ENCODE assay signal across 8 mouse cellular contexts in genomic region chr10:127166404-127166715, GRCm38 (mm10). TPM values are rescaled to one million over a fixed set of nuclear protein-coding genes. Genes with fewer than 3 reads are reported as not detected.
DNase-seq lines count a peak whose midpoint lies in the region; ATAC-seq and TF ChIP-seq lines count a peak whose summit lies in the region.

No protein-coding gene starts in this region.

- no peaks in the 10 kb centered on the region for H3K36me3 ChIP-seq in neural tube, embryonic 11.5 days (ENCODE audit: control insufficient read depth, insufficient read depth, low read length)
- no peaks in the 10 kb centered on the region for H3K36me3 ChIP-seq in limb, embryonic 11.5 days (ENCODE audit: control insufficient read depth, insufficient read depth, low read length)

- H3K4me1 ChIP-seq in cerebellum, adult 2 months (ENCODE audit: control insufficient read depth, insufficient read depth, low read length) = peaks cover 12% of the 10 kb centered on the region
- H3K4me1 ChIP-seq in neural tube, embryonic 11.5 days (ENCODE audit: control insufficient read depth, insufficient read depth, low read length) = peaks cover 9% of the 10 kb centered on the region; the same call in 1 of the 2 replicates
- H3K4me1 ChIP-seq in limb, embryonic 11.5 days (ENCODE audit: control insufficient read depth, insufficient read depth, low read length) = peaks cover 22% of the 10 kb centered on the region
- peaks cover 31% of the 10 kb centered on the region for H3K4me1 ChIP-seq in olfactory bulb, adult 2 months (ENCODE audit: control insufficient read depth, insufficient read depth, low read length)

- peak overlapping the region; percentile 71 for H3K4me3 ChIP-seq in cerebellum, adult 2 months (replicated peaks; ENCODE audit: insufficient read depth, low read depth, low read length)
- peak overlapping the region; percentile 58 for H3K4me3 ChIP-seq in neural tube, embryonic 11.5 days (ENCODE audit: low read depth, low read length)
- H3K4me3 ChIP-seq in limb, embryonic 11.5 days (ENCODE audit: low read depth, low read length) = peak overlapping the region; percentile 51
- peak overlapping the region; percentile 83 for H3K4me3 ChIP-seq in olfactory bulb, adult 2 months (ENCODE audit: insufficient read depth, low read depth, low read length)

- peak overlapping the region; percentile 67 for H3K9ac ChIP-seq in neural tube, embryonic 11.5 days (ENCODE audit: low read length)
- H3K9ac ChIP-seq in limb, embryonic 11.5 days (ENCODE audit: low read length) = peak overlapping the region; percentile 64

- peak overlapping the region; percentile 97 for H3K4me2 ChIP-seq in neural tube, embryonic 11.5 days (ENCODE audit: low read depth)
- H3K4me2 ChIP-seq in limb, embryonic 11.5 days (ENCODE audit: low read depth, severe bottlenecking) = peak overlapping the region; percentile 99

- 6% methylated on average over 11 of the region's 11 CpGs for WGBS in cerebellum, adult 2 months
- 4% methylated on average over 11 of the region's 11 CpGs for WGBS in neural tube, embryonic 11.5 days
- 3% methylated on average over 11 of the region's 11 CpGs for WGBS in limb, embryonic 11.5 days
- WGBS in olfactory bulb, adult 2 months = 6% methylated on average over 11 of the region's 11 CpGs

- H3K27me3 ChIP-seq in cerebellum, adult 2 months (ENCODE audit: control insufficient read depth, insufficient read depth, low read length) = no peaks in the 10 kb centered on the region
- peaks cover 51% of the 10 kb centered on the region for H3K27me3 ChIP-seq in neural tube, embryonic 11.5 days (ENCODE audit: control insufficient read depth, insufficient read depth, low read length)
- peaks cover 50% of the 10 kb centered on the region for H3K27me3 ChIP-seq in limb, embryonic 11.5 days (ENCODE audit: control insufficient read depth, insufficient read depth, low read length)

- H3K27ac ChIP-seq in cerebellum, adult 2 months (ENCODE audit: insufficient read depth, low read length) = peak overlapping the region; percentile 90
- H3K27ac ChIP-seq in neural tube, embryonic 11.5 days (ENCODE audit: low read depth, low read length) = no peak overlapping the region
- no peak overlapping the region for H3K27ac ChIP-seq in limb, embryonic 11.5 days (replicated peaks; ENCODE audit: low read depth, low read length)
- peak overlapping the region; percentile 88 for H3K27ac ChIP-seq in olfactory bulb, adult 2 months (ENCODE audit: insufficient read depth, low read depth, low read length)

- DNase-seq in cerebellum, adult 2 months = no peak
- DNase-seq in cerebellum, adult 18-20 months = no peak
- DNase-seq in neural tube, embryonic 11.5 days (ENCODE audit: low spot score) = no peak
- no peak for DNase-seq in neural tube, embryonic 10.5 days (ENCODE audit: extremely low spot score, low spot score)
- DNase-seq in limb, embryonic 11.5 days (ENCODE audit: low spot score) = no peak
- no peak for DNase-seq in cerebellum, postnatal 25 days
- no peak for DNase-seq in natural killer cell, adult 2 months (ENCODE audit: low spot score in 2 of 2)

- no peak for ATAC-seq in neural tube, embryonic 11.5 days (ENCODE audit: insufficient read depth, low FRiP score, low TSS enrichment)
- no peak for ATAC-seq in limb, embryonic 11.5 days (ENCODE audit: insufficient number of reproducible peaks, low FRiP score, low TSS enrichment, low read depth)

- no peak for TF ChIP-seq POLR2A in cerebellum, adult 2 months (IDR thresholded peaks at IDR 0.05; ENCODE audit: borderline replicate concordance, insufficient read depth, low read length)
- no peak for TF ChIP-seq POLR2A in olfactory bulb, adult 2 months (IDR thresholded peaks at IDR 0.05; ENCODE audit: insufficient read depth, low read depth, low read length)

- no peaks in the 10 kb centered on the region for H3K9me3 ChIP-seq in neural tube, embryonic 11.5 days (ENCODE audit: control insufficient read depth, low read length)
- no peaks in the 10 kb centered on the region for H3K9me3 ChIP-seq in limb, embryonic 11.5 days (ENCODE audit: control insufficient read depth, low read length)

- no peak for TF ChIP-seq CTCF in cerebellum, adult 2 months (IDR thresholded peaks at IDR 0.05; ENCODE audit: borderline replicate concordance, insufficient read depth, low read depth, low read length)
- TF ChIP-seq CTCF in olfactory bulb, adult 2 months (IDR thresholded peaks at IDR 0.05; ENCODE audit: insufficient read depth, low read depth, low read length) = no peak

RNA-seq across cellular contexts. Expression of gene B4galnt1, which starts 1.3 kb away (rescaled TPM):
- 81.9 and 83.6 TPM in 2 replicates for polyA plus RNA-seq in cerebellum, adult 2 months (2012; rRNA removed)
- polyA plus RNA-seq in neural tube, embryonic 11.5 days (2014; fragmentation: Nextera tagmentation; extraction: Ambion mirVana) = 17.3 and 19.9 TPM in 2 replicates
- polyA plus RNA-seq in limb, embryonic 11.5 days (2014; fragmentation: Nextera tagmentation; extraction: Ambion mirVana) = 3.4 TPM in 2 replicates
- polyA plus RNA-seq in olfactory bulb, adult 2 months (2012; ENCODE audit: insufficient read depth, insufficient read length, low replicate concordance, missing spikeins) = not detected in 2 replicates

RNA-seq across cellular contexts. Expression of gene Slc26a10, which starts 14.1 kb away (rescaled TPM):
- 3.1 and 3.3 TPM in 2 replicates for polyA plus RNA-seq in cerebellum, adult 2 months (2012; rRNA removed)
- 0.36 and 0.89 TPM in 2 replicates for polyA plus RNA-seq in neural tube, embryonic 11.5 days (2014; fragmentation: Nextera tagmentation; extraction: Ambion mirVana)
- 2.7 and 4.1 TPM in 2 replicates for polyA plus RNA-seq in limb, embryonic 11.5 days (2014; fragmentation: Nextera tagmentation; extraction: Ambion mirVana)
- not detected in 2 replicates for polyA plus RNA-seq in olfactory bulb, adult 2 months (2012; ENCODE audit: insufficient read depth, insufficient read length, low replicate concordance, missing spikeins)

RNA-seq across cellular contexts. Expression of gene Arhgef25, which starts 23.5 kb away (rescaled TPM):
- polyA plus RNA-seq in cerebellum, adult 2 months (2012; rRNA removed) = 105 and 117 TPM in 2 replicates
- 31.7 and 31.8 TPM in 2 replicates for polyA plus RNA-seq in neural tube, embryonic 11.5 days (2014; fragmentation: Nextera tagmentation; extraction: Ambion mirVana)
- polyA plus RNA-seq in limb, embryonic 11.5 days (2014; fragmentation: Nextera tagmentation; extraction: Ambion mirVana) = 37.2 and 40.3 TPM in 2 replicates
- not detected in 2 replicates for polyA plus RNA-seq in olfactory bulb, adult 2 months (2012; ENCODE audit: insufficient read depth, insufficient read length, low replicate concordance, missing spikeins)

RNA-seq across cellular contexts. Expression of gene Dtx3, which starts 29.2 kb away (rescaled TPM):
- polyA plus RNA-seq in cerebellum, adult 2 months (2012; rRNA removed) = 321 and 339 TPM in 2 replicates
- 138 and 148 TPM in 2 replicates for polyA plus RNA-seq in neural tube, embryonic 11.5 days (2014; fragmentation: Nextera tagmentation; extraction: Ambion mirVana)
- 138 TPM in 2 replicates for polyA plus RNA-seq in limb, embryonic 11.5 days (2014; fragmentation: Nextera tagmentation; extraction: Ambion mirVana)
- 159 TPM in 1 of 2 replicates, not detected in the other for polyA plus RNA-seq in olfactory bulb, adult 2 months (2012; ENCODE audit: insufficient read depth, insufficient read length, low replicate concordance, missing spikeins)

RNA-seq across cellular contexts. Expression of gene Pip4k2c, which starts 45.0 kb away (rescaled TPM):
- polyA plus RNA-seq in cerebellum, adult 2 months (2012; rRNA removed) = 58.8 and 64.1 TPM in 2 replicates
- 15.4 and 16.4 TPM in 2 replicates for polyA plus RNA-seq in neural tube, embryonic 11.5 days (2014; fragmentation: Nextera tagmentation; extraction: Ambion mirVana)
- 17.8 and 20.3 TPM in 2 replicates for polyA plus RNA-seq in limb, embryonic 11.5 days (2014; fragmentation: Nextera tagmentation; extraction: Ambion mirVana)
- polyA plus RNA-seq in olfactory bulb, adult 2 months (2012; ENCODE audit: insufficient read depth, insufficient read length, low replicate concordance, missing spikeins) = 102 TPM in 1 of 2 replicates, not detected in the other

Comparison
In these comparisons a context has a peak if more than half of its experiments do, and no peak if none do; other contexts are left out.
1. H3K27ac ChIP-seq: peak in cerebellum, adult 2 months (single experiment) and olfactory bulb, adult 2 months (single experiment); none in neural tube, embryonic 11.5 days (single experiment) and limb, embryonic 11.5 days (single experiment).
2. Peak in every context shown above with its lines, with median percentiles within 50 percentile points of each other: H3K4me3 ChIP-seq.